Mouse (Mus musculus) duodenum, adult 2 months (tissue): ENCODE measurements around the gene Gm1673. TPM values are rescaled to one million over a fixed set of nuclear protein-coding genes. Genes with fewer than 3 reads are reported as not detected.

Experiments used
- polyA plus RNA-seq: library from polyadenylated mRNA; depleted of rRNA; stranded (reverse); fragments of >200 nt; gene quantifications from 2 replicates; pipeline ENCODE4 v1.2.3, GENCODE M21; 2012; ENCODE audit warnings: low replicate concordance; rRNA removed

Gene Gm1673
- 8.6 and 11.1 TPM in 2 replicates for polyA plus RNA-seq

DNA sequence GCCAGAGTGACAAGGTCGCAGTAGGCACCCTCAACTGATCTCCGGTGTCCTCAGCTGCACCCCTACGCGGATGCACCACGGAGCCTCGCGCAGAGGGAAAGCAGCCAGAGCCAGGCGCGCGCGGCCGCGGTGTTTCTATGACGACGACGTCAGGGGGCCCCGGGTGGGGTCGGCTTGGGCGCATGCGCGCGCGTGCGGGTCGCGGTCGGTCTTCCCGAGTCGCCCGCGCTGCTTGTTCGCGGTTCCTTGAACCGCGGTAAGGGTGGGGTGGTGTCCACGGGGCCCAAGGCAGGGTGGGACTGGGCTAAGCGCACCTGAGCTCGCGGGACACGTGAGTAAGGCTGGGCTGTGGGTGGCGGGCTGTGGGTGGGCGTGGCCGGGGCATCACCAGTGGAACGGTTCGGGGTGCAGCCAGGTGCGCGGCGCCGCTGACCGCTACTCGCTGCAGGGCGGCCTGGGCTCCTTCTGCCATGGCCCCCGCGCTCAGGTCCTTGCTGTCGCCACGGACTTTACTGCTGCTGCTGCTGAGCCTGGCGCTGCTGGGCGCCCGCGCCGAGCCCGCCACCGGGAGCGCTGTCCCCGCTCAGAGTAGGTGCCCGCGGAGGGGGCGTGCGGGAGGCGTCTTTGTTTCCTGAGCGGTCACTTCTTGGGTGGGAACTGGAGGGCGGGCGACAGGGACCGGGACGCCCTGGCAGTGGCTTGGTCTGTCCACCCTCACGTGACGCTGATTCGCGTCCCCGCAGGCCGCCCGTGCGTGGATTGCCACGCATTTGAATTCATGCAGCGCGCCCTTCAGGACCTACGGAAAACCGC, at the start of gene Gm1673:
Gene Gm1673 (plus strand): TSS at position 125 of the 813 bp plus-strand sequence.

DNA sequence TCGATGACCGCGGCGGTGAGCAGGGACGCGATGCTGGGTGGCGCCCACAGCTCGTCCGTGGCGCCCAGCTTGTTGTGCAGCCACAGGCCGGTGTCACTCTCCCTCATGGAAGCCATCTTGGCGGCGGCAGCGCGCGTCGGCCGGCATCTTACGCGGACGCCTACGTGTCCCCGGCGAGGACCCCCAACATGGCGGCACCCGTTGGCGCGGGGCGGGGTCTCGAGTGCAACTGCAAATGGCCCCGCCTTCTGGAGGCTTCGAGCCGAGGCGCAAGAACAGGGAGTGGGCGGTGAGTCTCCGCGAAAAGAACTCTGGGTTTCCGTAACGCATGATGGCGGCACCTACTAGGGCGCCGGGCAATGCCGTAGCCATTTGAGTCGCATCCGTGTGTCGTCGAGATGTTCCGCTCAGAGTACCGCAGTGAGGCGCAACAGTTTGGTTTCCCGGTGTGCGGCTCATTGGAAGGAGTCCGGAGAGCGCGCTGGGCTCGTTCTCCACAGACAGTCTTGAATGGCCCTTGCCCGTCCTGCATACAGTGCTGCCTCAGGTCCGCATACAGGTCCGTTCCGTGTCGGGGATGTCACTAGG, 47.0 kb upstream of the Gm1673 start, which contains the start of gene Nelfa:
Gene Nelfa (minus strand): TSS at position 294 of the 588 bp plus-strand sequence.

DNA sequence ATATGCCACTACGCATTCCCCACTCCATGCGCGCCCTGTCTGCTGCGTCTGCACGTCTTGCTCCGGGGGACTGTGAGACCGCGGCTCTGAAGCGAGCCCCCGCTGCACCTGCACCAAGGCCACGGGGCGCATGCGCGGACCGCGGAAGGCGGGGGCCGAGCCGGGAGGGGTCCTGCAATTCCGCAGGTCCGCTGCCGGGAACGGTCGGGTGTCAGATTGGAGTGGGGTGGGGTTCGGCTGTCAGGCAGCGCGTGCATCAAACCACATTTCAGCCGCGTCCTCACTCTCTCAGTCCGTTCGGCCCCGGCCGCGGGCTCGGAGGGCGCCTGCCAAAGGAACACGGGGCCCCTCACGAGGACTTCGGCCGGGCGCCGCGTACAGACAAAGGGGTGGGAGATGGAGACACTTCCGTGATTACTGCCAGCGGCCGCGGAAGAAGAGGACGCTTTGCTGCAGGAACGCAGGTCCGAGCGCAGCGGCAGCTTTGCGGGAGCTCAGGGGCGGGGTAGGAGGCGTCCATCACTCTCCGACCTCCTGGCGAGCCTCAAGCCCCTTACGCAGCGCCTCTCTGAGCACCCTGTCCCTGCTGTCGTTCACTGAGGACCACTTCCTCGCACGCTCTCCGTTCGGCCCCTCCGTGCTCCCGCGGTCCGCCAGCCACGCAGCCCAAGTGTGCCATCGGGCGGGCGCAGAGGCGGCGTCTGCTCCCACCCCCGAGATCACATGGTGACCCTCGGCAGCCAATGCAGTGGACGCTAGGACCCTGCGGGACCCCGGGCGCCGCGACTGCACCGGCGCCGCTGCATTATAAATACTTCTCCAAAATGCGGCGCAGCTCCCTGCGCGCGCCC, 12.8 kb downstream of the Gm1673 start, which contains the start of gene Nat8l:
Gene Nat8l (plus strand): TSS at position 142 of the 851 bp plus-strand sequence.

Other genes starting within 250 kb of the Gm1673 start
- 101 and 212 TPM in 2 replicates for gene Letm1, start 200.6 kb upstream of the Gm1673 start, polyA plus RNA-seq
- 3.2 and 4.6 TPM in 2 replicates for gene Nsd2, start 162.7 kb upstream of the Gm1673 start, polyA plus RNA-seq
- 24.5 and 33.3 TPM in 2 replicates for gene Nelfa, start 47.0 kb upstream of the Gm1673 start, polyA plus RNA-seq
- 0.26 and 1.4 TPM in 2 replicates for gene Nat8l, start 12.6 kb downstream of the Gm1673 start, polyA plus RNA-seq
- 0.17 TPM in 1 of 2 replicates, not detected in the other for gene Poln, start 186.0 kb downstream of the Gm1673 start, polyA plus RNA-seq
- gene Haus3, start 186.1 kb downstream of the Gm1673 start, polyA plus RNA-seq = 0.07 and 0.09 TPM in 2 replicates
- gene Mxd4, start 204.3 kb downstream of the Gm1673 start, polyA plus RNA-seq = 105 and 107 TPM in 2 replicates